Mouse (Mus musculus) megakaryocyte, embryonic 14.5 days (primary cell): ENCODE results near the gene Lingo1.

Experiments used
- FLI1 ChIP-seq: IDR thresholded peaks from 2 replicates; pipeline ENCODE4 v1.6.1; 2012; ENCODE audit warnings: low read length, inconsistent platforms, mixed read lengths
- GATA1 ChIP-seq: IDR thresholded peaks from 3 replicates; pipeline ENCODE4 v1.6.1; 2012; ENCODE audit warnings: mixed read lengths, low read length, inconsistent platforms, borderline replicate concordance

DNA sequence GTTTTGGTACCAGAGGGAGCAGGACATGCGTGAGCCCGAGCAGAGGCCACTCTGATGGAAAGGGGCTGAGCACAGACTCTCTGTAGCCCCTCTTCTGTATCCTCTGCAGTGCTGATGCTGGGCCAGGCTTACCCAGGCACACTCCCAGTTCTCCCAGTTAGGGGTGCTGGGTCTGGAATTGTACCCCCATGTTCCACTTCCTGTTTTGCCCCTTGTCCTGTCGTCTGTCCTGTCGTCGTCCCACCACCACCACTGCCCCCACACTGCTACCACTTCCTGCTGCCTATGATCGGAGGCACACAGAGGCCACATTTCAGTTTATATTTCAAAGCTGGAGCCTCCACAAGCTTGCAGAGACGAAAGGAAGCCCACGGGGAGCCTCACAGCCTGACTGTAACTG, 213.6 kb downstream of the Lingo1 start:
- no peak for TF ChIP-seq GATA1
- no peak for TF ChIP-seq FLI1
